Mouse (Mus musculus): ENCODE measurements around the gene Ppp2ca. TPM values are rescaled to one million over a fixed set of nuclear protein-coding genes. Genes with fewer than 3 reads are reported as not detected.

Ppp2ca gene
- polyA plus RNA-seq, 1 experiment from 2014 or later = 112 TPM

DNA sequence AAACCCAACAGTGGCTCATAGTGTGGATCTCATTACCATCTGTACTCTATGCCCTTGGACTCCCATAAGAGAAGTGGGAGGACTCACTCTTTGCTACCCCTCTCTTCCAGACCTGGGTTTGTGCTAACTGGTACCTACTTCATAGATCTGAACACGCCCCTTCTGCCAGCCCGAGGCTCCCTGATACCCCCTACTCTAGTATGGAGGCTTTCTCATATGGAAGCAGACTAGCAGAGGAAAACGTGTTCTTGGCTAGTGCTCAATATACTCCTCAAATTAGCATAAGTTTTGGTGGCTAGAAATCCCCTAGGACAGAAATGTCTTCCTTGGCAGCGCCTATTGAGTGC lies 12.7 kb upstream of the Ppp2ca start:
- H3K27ac ChIP-seq (replicated peaks; ENCODE audit: low read depth, low read length) = no peak overlapping the region
- H3K4me3 ChIP-seq (ENCODE audit: low read depth, low read length) = no peak overlapping the region
- no peaks in the 10 kb centered on the region for H3K36me3 ChIP-seq (ENCODE audit: control insufficient read depth, insufficient read depth, low read length)
- no peak for DNase-seq (ENCODE audit: low spot score)
- H3K4me2 ChIP-seq (ENCODE audit: low read depth, severe bottlenecking) = no peak overlapping the region
- 75% methylated on average over 4 of the region's 4 CpGs for WGBS
- H3K9me3 ChIP-seq (ENCODE audit: control insufficient read depth, low read length) = no peaks in the 10 kb centered on the region
- no peak for ATAC-seq (ENCODE audit: insufficient number of reproducible peaks, low FRiP score, low TSS enrichment, low read depth)
- H3K4me1 ChIP-seq (ENCODE audit: control insufficient read depth, insufficient read depth, low read length) = peaks cover 7% of the 10 kb centered on the region; the same call in 1 of the 2 replicates
- no peak overlapping the region for H3K9ac ChIP-seq (ENCODE audit: low read length)
- no peaks in the 10 kb centered on the region for H3K27me3 ChIP-seq (ENCODE audit: control insufficient read depth, insufficient read depth, low read length)

DNA sequence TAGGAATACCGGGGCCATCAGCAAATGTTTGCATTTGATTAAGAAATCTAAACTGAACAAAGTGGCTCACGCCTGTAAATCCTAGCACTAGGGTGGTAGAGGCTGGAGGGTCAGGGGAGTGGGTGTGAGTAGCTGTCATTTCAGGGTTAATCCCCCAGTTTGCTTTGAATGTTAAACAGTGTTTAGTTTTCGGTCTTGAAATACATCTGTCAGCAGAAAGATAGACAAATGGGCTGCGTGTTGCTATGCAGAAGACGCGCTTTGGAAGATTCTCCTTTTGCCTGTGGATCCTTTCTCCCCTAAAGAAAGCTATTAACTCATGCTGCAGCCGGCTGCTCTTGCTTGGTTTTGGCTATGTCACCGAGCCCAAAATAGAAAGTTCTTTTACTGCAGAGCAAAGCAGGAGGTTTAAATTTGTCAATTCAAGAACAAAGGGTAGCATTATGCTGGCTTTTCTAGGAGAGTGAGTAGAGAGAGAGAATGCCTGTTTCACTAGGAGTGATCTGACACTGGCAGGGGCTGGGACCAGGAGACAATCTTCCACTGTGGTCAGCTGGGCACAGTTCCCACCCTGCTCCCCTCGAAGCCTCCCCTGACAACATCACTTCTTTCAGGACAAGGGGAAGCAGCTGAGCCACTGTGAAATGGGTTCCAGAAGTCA lies 12.1 kb upstream of the Ppp2ca start:
- WGBS = 71% methylated on average over 9 of the region's 9 CpGs
- no peaks in the 10 kb centered on the region for H3K27me3 ChIP-seq (ENCODE audit: control insufficient read depth, insufficient read depth, low read length)
- H3K9me3 ChIP-seq (ENCODE audit: control insufficient read depth, low read length) = no peaks in the 10 kb centered on the region
- no peak overlapping the region for H3K4me2 ChIP-seq (ENCODE audit: low read depth, severe bottlenecking)
- ATAC-seq (ENCODE audit: insufficient number of reproducible peaks, low FRiP score, low TSS enrichment, low read depth) (no peak), DNase-seq (ENCODE audit: low spot score) (no peak)
- H3K36me3 ChIP-seq (ENCODE audit: control insufficient read depth, insufficient read depth, low read length) = no peaks in the 10 kb centered on the region
- peaks cover 7% of the 10 kb centered on the region; the same call in 1 of the 2 replicates for H3K4me1 ChIP-seq (ENCODE audit: control insufficient read depth, insufficient read depth, low read length)
- H3K27ac ChIP-seq (replicated peaks; ENCODE audit: low read depth, low read length) = no peak overlapping the region
- no peak overlapping the region for H3K9ac ChIP-seq (ENCODE audit: low read length)
- H3K4me3 ChIP-seq (ENCODE audit: low read depth, low read length) = no peak overlapping the region

DNA sequence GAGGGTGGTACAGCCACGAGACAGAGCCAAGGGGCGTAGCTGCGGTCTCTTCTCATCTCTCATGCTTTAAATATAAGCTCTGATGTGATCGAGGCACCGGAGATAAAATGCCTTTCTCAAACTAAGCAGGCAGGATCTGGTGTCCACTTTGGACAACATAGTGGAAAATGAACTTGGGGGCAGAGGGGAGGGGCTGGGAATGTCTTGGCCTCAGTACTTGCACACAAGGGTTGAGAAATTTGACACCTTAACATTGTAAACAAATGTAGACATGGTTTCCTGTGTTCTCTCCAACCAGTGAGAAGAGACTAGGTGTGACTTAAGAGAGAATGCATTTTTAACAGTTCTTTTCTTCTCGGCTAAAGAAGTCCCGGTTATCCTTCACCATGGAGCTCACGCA lies 9.2 kb upstream of the Ppp2ca start:
- ATAC-seq (ENCODE audit: insufficient number of reproducible peaks, low FRiP score, low TSS enrichment, low read depth) = no peak
- no peak for DNase-seq (ENCODE audit: low spot score)
- H3K9ac ChIP-seq (ENCODE audit: low read length) = peak overlapping the region; percentile 12; the same call in 1 of the 2 replicates
- H3K4me1 ChIP-seq (ENCODE audit: control insufficient read depth, insufficient read depth, low read length) = peaks cover 7% of the 10 kb centered on the region; the same call in 1 of the 2 replicates
- H3K4me2 ChIP-seq (ENCODE audit: low read depth, severe bottlenecking) = no peak overlapping the region
- no peak overlapping the region for H3K27ac ChIP-seq (replicated peaks; ENCODE audit: low read depth, low read length)
- H3K9me3 ChIP-seq (ENCODE audit: control insufficient read depth, low read length) = no peaks in the 10 kb centered on the region
- no peaks in the 10 kb centered on the region for H3K36me3 ChIP-seq (ENCODE audit: control insufficient read depth, insufficient read depth, low read length)
- 65% methylated on average over 8 of the region's 8 CpGs for WGBS
- no peaks in the 10 kb centered on the region for H3K27me3 ChIP-seq (ENCODE audit: control insufficient read depth, insufficient read depth, low read length)
- H3K4me3 ChIP-seq (ENCODE audit: low read depth, low read length) = no peak overlapping the region

GRCm38 (mm10) chr11:52091261-52091660 lies 7.2 kb upstream of the Ppp2ca start:
- DNase-seq (ENCODE audit: low spot score) = no peak
- H3K27me3 ChIP-seq (ENCODE audit: control insufficient read depth, insufficient read depth, low read length) = no peaks in the 10 kb centered on the region

DNA sequence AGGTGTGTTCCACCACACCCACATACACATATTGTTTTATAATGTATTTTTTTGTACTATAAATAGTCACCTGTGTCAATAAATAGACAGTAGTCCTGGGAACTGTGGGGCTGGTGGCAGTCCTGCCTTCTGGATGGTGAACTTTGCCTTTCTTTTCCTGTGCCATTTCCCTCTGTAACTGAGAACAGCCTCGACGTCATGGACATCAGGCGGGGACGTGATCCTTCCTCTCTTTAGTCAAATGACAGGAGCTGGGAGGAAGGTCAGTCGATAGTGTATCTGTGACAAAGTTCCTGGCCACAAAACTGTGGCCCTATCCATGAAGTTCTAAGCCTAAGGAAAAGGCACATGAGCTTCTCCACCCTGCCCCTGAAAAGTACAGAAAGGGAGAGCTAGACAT lies 3.9 kb upstream of the Ppp2ca start:
- no peaks in the 10 kb centered on the region for H3K36me3 ChIP-seq (ENCODE audit: control insufficient read depth, insufficient read depth, low read length)
- 68% methylated on average over 5 of the region's 5 CpGs for WGBS

More at GRCm38 (mm10) chr11:52091261-52091660, 7.2 kb upstream of the Ppp2ca start:
- no peaks in the 10 kb centered on the region for H3K36me3 ChIP-seq (ENCODE audit: control insufficient read depth, insufficient read depth, low read length)
- H3K4me3 ChIP-seq (ENCODE audit: low read depth, low read length) = no peak overlapping the region
- H3K9ac ChIP-seq (ENCODE audit: low read length) = no peak overlapping the region
- ATAC-seq (ENCODE audit: insufficient number of reproducible peaks, low FRiP score, low TSS enrichment, low read depth) = no peak
- H3K9me3 ChIP-seq (ENCODE audit: control insufficient read depth, low read length) = no peaks in the 10 kb centered on the region
- peaks cover 7% of the 10 kb centered on the region; the same call in 1 of the 2 replicates for H3K4me1 ChIP-seq (ENCODE audit: control insufficient read depth, insufficient read depth, low read length)
- H3K4me2 ChIP-seq (ENCODE audit: low read depth, severe bottlenecking) = no peak overlapping the region
- no peak overlapping the region for H3K27ac ChIP-seq (replicated peaks; ENCODE audit: low read depth, low read length)
- 88% methylated on average over 9 of the region's 9 CpGs for WGBS

DNA sequence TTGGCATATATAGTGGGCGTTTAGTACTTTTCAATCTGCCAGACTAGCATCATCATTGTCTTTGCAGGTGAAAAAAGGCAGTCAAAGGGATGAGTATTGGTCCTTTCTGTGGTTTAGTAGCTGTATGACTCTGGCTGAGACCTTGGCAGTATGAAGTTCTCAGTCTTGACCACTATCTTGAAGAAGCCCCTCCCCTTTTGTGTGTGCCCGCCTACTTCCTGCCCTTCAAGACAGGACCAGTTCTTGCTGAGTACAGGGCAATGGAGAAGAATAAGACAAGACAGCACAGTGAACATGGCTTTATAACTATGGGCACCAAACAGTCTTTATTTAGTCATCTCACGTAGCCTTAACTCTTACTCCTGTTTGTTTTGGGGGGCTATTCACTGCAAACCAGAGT lies 1.5 kb upstream of the Ppp2ca start:
- DNase-seq (ENCODE audit: low spot score) = no peak
- H3K9ac ChIP-seq (ENCODE audit: low read length) = no peak overlapping the region
- no peak overlapping the region for H3K4me2 ChIP-seq (ENCODE audit: low read depth, severe bottlenecking)
- no peak overlapping the region for H3K4me3 ChIP-seq (ENCODE audit: low read depth, low read length)
- no peaks in the 10 kb centered on the region for H3K9me3 ChIP-seq (ENCODE audit: control insufficient read depth, low read length)
- 73% methylated on average over 3 of the region's 3 CpGs for WGBS
- no peaks in the 10 kb centered on the region; the same call in 1 of the 2 replicates for H3K36me3 ChIP-seq (ENCODE audit: control insufficient read depth, insufficient read depth, low read length)
- no peak for ATAC-seq (ENCODE audit: insufficient number of reproducible peaks, low FRiP score, low TSS enrichment, low read depth)
- H3K27ac ChIP-seq (replicated peaks; ENCODE audit: low read depth, low read length) = no peak overlapping the region
- no peaks in the 10 kb centered on the region for H3K27me3 ChIP-seq (ENCODE audit: control insufficient read depth, insufficient read depth, low read length)
- H3K4me1 ChIP-seq (ENCODE audit: control insufficient read depth, insufficient read depth, low read length) = peaks cover 16% of the 10 kb centered on the region

More for the DNA sequence above, 3.9 kb upstream of the Ppp2ca start:
- peaks cover 5% of the 10 kb centered on the region; the same call in 1 of the 2 replicates for H3K4me1 ChIP-seq (ENCODE audit: control insufficient read depth, insufficient read depth, low read length)
- no peaks in the 10 kb centered on the region for H3K27me3 ChIP-seq (ENCODE audit: control insufficient read depth, insufficient read depth, low read length)
- no peak overlapping the region for H3K9ac ChIP-seq (ENCODE audit: low read length)
- H3K9me3 ChIP-seq (ENCODE audit: control insufficient read depth, low read length) = no peaks in the 10 kb centered on the region
- no peak overlapping the region for H3K4me2 ChIP-seq (ENCODE audit: low read depth, severe bottlenecking)
- DNase-seq (ENCODE audit: low spot score) (no peak), ATAC-seq (ENCODE audit: insufficient number of reproducible peaks, low FRiP score, low TSS enrichment, low read depth) (no peak)
- no peak overlapping the region for H3K4me3 ChIP-seq (ENCODE audit: low read depth, low read length)
- H3K27ac ChIP-seq (replicated peaks; ENCODE audit: low read depth, low read length) = no peak overlapping the region

DNA sequence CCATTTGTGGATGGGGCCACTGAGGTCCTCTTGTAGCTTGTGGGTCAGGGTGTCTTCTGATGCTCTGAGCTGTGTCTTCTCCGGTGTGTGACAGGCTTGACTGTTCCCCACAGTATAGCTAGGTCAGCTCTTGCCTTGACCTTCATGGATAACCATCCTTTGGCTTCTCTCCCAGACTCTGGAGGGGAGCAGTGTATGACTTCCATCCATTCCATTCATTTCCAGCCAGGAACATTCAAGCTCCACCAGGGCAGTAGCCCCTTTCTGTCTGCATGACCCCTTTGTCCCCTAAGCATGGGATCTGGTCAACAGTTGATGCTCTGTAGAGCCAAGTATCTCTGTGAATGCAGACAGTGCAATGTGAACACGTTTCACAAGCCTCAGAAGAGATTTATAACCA lies 885 bp upstream of the Ppp2ca start:
- DNase-seq (ENCODE audit: low spot score) (no peak), ATAC-seq (ENCODE audit: insufficient number of reproducible peaks, low FRiP score, low TSS enrichment, low read depth) (no peak)
- Histone ChIP-seq H3K9ac (ENCODE audit: low read length) (no peak overlapping the region), H3K27me3 (ENCODE audit: control insufficient read depth, insufficient read depth, low read length) (no peaks in the 10 kb centered on the region), H3K4me3 (ENCODE audit: low read depth, low read length) (no peak overlapping the region), H3K9me3 (ENCODE audit: control insufficient read depth, low read length) (no peaks in the 10 kb centered on the region), H3K36me3 (ENCODE audit: control insufficient read depth, insufficient read depth, low read length) (no peaks in the 10 kb centered on the region; the same call in 1 of the 2 replicates), H3K4me1 (ENCODE audit: control insufficient read depth, insufficient read depth, low read length) (peaks cover 16% of the 10 kb centered on the region), H3K27ac (replicated peaks; ENCODE audit: low read depth, low read length) (no peak overlapping the region), H3K4me2 (ENCODE audit: low read depth, severe bottlenecking) (peak overlapping the region; percentile 59; the same call in 1 of the 2 replicates)
- 73% methylated on average over 2 of the region's 2 CpGs for WGBS

DNA sequence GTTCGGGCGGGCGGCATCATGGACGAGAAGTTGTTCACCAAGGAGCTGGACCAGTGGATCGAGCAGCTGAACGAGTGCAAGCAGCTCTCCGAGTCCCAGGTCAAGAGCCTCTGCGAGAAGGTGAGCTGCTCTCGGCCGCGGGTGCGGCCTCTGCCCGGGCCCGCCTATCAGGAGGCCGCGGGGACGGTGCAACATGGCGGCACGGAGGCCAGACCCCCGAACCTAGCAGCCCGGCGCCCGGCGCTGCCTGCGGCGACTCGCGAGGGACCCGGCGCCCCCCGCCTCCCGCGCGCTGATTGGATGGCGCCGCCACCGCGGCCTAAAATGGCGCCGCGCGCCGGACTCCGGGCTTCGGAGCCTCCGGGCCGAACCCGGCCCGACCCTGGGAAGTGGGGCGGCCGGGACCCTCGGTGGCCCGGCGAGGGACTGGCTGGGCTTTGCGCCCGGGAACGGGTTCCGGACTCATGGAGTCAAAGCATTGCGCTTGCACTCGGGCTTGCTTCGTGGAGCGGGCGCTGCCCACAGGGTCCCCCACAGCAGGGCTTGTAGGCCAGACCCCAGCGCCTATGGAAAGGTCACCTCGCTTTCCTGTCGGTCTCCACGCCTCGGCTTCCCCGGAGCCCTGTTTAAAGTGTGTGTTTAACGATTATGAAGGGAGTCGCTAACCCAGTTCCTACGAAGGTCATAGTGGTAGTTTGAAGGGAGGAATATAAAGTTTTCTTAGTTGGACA lies 715 bp downstream of the Ppp2ca start:
- ATAC-seq (ENCODE audit: insufficient number of reproducible peaks, low FRiP score, low TSS enrichment, low read depth) (peak; percentile 77), DNase-seq (ENCODE audit: low spot score) (peak; percentile 86)
- H3K36me3 ChIP-seq (ENCODE audit: control insufficient read depth, insufficient read depth, low read length) = no peaks in the 10 kb centered on the region; the same call in 1 of the 2 replicates
- peak overlapping the region; percentile 98 for H3K27ac ChIP-seq (replicated peaks; ENCODE audit: low read depth, low read length)
- peaks cover 16% of the 10 kb centered on the region for H3K4me1 ChIP-seq (ENCODE audit: control insufficient read depth, insufficient read depth, low read length)
- H3K4me3 ChIP-seq (ENCODE audit: low read depth, low read length) = peak overlapping the region; percentile 76
- H3K9ac ChIP-seq (ENCODE audit: low read length) = peak overlapping the region; percentile 99
- 0% methylated on average over 61 of the region's 72 CpGs for WGBS
- peak overlapping the region; percentile 77 for H3K4me2 ChIP-seq (ENCODE audit: low read depth, severe bottlenecking)
- H3K27me3 ChIP-seq (ENCODE audit: control insufficient read depth, insufficient read depth, low read length) = no peaks in the 10 kb centered on the region
- H3K9me3 ChIP-seq (ENCODE audit: control insufficient read depth, low read length) = no peaks in the 10 kb centered on the region
